Mouse (Mus musculus) embryonic facial prominence, embryonic 12.5 days (tissue): ENCODE results near the gene Uckl1. TPM values are rescaled to one million over a fixed set of nuclear protein-coding genes. Genes with fewer than 3 reads are reported as not detected.

ENCODE experiments used
- ATAC-seq: fragments of 200-750 bp; cut with Nextera tagmentation; 2 replicates; pipeline ENCODE4 v1.8.0; 2017; ENCODE audit not compliant: insufficient number of reproducible peaks, insufficient read depth, low FRiP score, low TSS enrichment
- H3K27ac ChIP-seq: fragments of 300-500 bp; sonication (generic); 2 replicates; pipeline ENCODE4 v1.5.1; 2016; ENCODE audit warnings: mild to moderate bottlenecking
- H3K27me3 ChIP-seq: fragments of 300-500 bp; sonication (generic); 2 replicates; pipeline ENCODE4 v1.6.1; 2016; ENCODE audit warnings: mild to moderate bottlenecking, moderate library complexity
- H3K36me3 ChIP-seq: fragments of 300-500 bp; sonication (generic); 2 replicates; pipeline ENCODE4 v1.6.1; 2016; ENCODE audit warnings: mild to moderate bottlenecking
- H3K4me1 ChIP-seq: fragments of 300-500 bp; sonication (generic); 2 replicates; pipeline ENCODE4 v1.6.1; 2016
- H3K4me2 ChIP-seq: fragments of 300-500 bp; sonication (generic); replicated peaks from 2 replicates; pipeline ENCODE4 v1.6.1; 2016; ENCODE audit warnings: mild to moderate bottlenecking, moderate library complexity
- H3K4me3 ChIP-seq: fragments of 300-500 bp; sonication (generic); 2 replicates; pipeline ENCODE4 v1.5.1; 2016; ENCODE audit warnings: mild to moderate bottlenecking
- H3K9ac ChIP-seq: fragments of 300-500 bp; sonication (generic); 2 replicates; pipeline ENCODE4 v1.6.1; 2016; ENCODE audit warnings: mild to moderate bottlenecking, moderate library complexity
- H3K9me3 ChIP-seq: fragments of 300-500 bp; sonication (generic); 2 replicates; pipeline ENCODE4 v1.6.1; 2016; ENCODE audit warnings: mild to moderate bottlenecking, moderate library complexity
- WGBS: fragments of 180-500 bp; shearing (Covaris S2); methylation state at CpG from one replicate; pipeline ENCODE4 v1.1.7; 2016; 5-methylcytosine and 5-hydroxymethylcytosine counted together
- polyA plus RNA-seq: library from polyadenylated mRNA; unstranded; fragments of >200 nt; fragmentation: Nextera tagmentation; extraction: Ambion mirVana; gene quantifications from 2 replicates; pipeline ENCODE4 v1.2.1, GENCODE M21; 2016

Gene Uckl1
- polyA plus RNA-seq, 1 experiment from 2014 or later: 45.1 TPM

GRCm38 (mm10) chr2:181597378-181598061, 12.8 kb upstream of the Uckl1 start:
- H3K36me3 ChIP-seq: no peaks in the 10 kb centered on the region
- no peak overlapping the region for H3K27ac ChIP-seq
- no peak overlapping the region for H3K9ac ChIP-seq
- no peak overlapping the region for H3K4me2 ChIP-seq
- peaks cover 27% of the 10 kb centered on the region for H3K27me3 ChIP-seq
- peaks cover 17% of the 10 kb centered on the region for H3K4me1 ChIP-seq
- H3K4me3 ChIP-seq: no peak overlapping the region
- WGBS: 66% methylated on average over 7 of the region's 7 CpGs
- H3K9me3 ChIP-seq: no peaks in the 10 kb centered on the region
- no peak for ATAC-seq

GRCm38 (mm10) chr2:181596221-181596960, 11.7 kb upstream of the Uckl1 start:
- Histone ChIP-seq H3K9ac (no peak overlapping the region), H3K9me3 (no peaks in the 10 kb centered on the region), H3K4me3 (no peak overlapping the region), H3K36me3 (no peaks in the 10 kb centered on the region), H3K4me1 (peaks cover 16% of the 10 kb centered on the region), H3K4me2 (no peak overlapping the region), H3K27me3 (peaks cover 27% of the 10 kb centered on the region), H3K27ac (no peak overlapping the region)
- 50% methylated on average over 6 of the region's 6 CpGs for WGBS
- ATAC-seq: no peak

- Histone ChIP-seq H3K4me3 (no peak overlapping the region), H3K9me3 (no peaks in the 10 kb centered on the region), H3K36me3 (peaks cover 5% of the 10 kb centered on the region), H3K4me1 (peaks cover 18% of the 10 kb centered on the region), H3K4me2 (no peak overlapping the region), H3K27me3 (peaks cover 25% of the 10 kb centered on the region), H3K27ac (no peak overlapping the region), H3K9ac (no peak overlapping the region)
- WGBS: 76% methylated on average over 4 of the region's 4 CpGs
- ATAC-seq: no peak
Measured at GRCm38 (mm10) chr2:181594946-181595696, 10.4 kb upstream of the Uckl1 start.

- Histone ChIP-seq H3K9me3 (no peaks in the 10 kb centered on the region), H3K27me3 (peaks cover 16% of the 10 kb centered on the region), H3K4me2 (no peak overlapping the region), H3K4me1 (peaks cover 18% of the 10 kb centered on the region), H3K36me3 (peaks cover 17% of the 10 kb centered on the region), H3K27ac (no peak overlapping the region), H3K4me3 (no peak overlapping the region), H3K9ac (no peak overlapping the region)
- no peak for ATAC-seq
Measured at GRCm38 (mm10) chr2:181593937-181594336, 9.2 kb upstream of the Uckl1 start.

- H3K4me1 ChIP-seq: peaks cover 18% of the 10 kb centered on the region
- ATAC-seq: peak; percentile 36; the same call in 1 of the 2 replicates
- H3K4me2 ChIP-seq: peak overlapping the region; percentile 77
- H3K9ac ChIP-seq: peak overlapping the region; percentile 94
- H3K27ac ChIP-seq: peak overlapping the region; percentile 84
- H3K9me3 ChIP-seq: no peaks in the 10 kb centered on the region
- peak overlapping the region; percentile 97 for H3K4me3 ChIP-seq
- peaks cover 7% of the 10 kb centered on the region; the same call in 1 of the 2 replicates for H3K27me3 ChIP-seq
- WGBS: 8% methylated on average over 6 of the region's 6 CpGs
- H3K36me3 ChIP-seq: peaks cover 26% of the 10 kb centered on the region
Measured at GRCm38 (mm10) chr2:181593042-181593421, 8.3 kb upstream of the Uckl1 start.

GRCm38 (mm10) chr2:181592231-181593041, 7.7 kb upstream of the Uckl1 start, which contains the start of gene Zfp512b:
Gene Zfp512b, minus strand, starts transcription at chr2:181592803.
- under 1% methylated on average over 91 of the region's 97 CpGs for WGBS
- H3K36me3 ChIP-seq: peaks cover 32% of the 10 kb centered on the region
- H3K4me1 ChIP-seq: peaks cover 18% of the 10 kb centered on the region
- H3K9me3 ChIP-seq: no peaks in the 10 kb centered on the region
- H3K9ac ChIP-seq: peak within 1 kb of the TSS; percentile 94
- 0 out of 2 replicates have a peak, but pooled peaks cover 3% of the 10 kb centered on the region for H3K27me3 ChIP-seq
- H3K27ac ChIP-seq: peak within 1 kb of the TSS; percentile 84
- peak within 1 kb of the TSS; percentile 97 for H3K4me3 ChIP-seq
- peak; percentile 76 for ATAC-seq
- peak within 1 kb of the TSS; percentile 77 for H3K4me2 ChIP-seq

DNA sequence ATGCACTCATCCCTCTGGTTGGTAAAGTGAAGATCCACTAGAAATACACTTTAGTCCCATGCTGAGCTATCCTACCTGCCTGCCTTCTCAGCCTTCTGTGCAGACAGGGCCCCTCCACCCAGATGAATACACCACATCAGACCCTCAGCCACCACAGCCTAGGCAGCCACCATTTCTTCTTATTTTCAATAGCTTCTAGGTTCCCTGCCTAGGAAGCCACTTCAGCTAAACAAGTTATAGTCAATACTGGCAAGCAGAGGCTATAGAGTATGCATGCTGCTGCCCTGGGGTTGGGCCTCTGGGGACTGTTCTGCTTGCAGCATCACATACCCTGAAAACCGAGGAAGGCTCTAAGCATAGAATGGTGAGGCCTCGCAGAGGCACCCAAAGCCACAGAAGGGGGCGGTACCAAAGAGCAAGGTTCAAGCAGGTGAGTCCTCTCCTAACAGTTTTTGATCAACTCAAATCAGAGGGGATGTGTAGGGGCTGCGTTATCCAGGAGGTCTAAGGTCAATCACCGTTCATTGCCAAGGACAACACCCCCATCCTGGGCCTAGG, 6.9 kb upstream of the Uckl1 start, which contains the start of gene Prpf6:
TSS of gene Prpf6 (plus strand) at position 341 of the 558 bp plus-strand sequence.
- H3K9ac ChIP-seq: peak within 1 kb of the TSS; percentile 94
- WGBS: 8% methylated on average over 5 of the region's 5 CpGs
- H3K27me3 ChIP-seq: no peaks in the 10 kb centered on the region
- H3K4me3 ChIP-seq: peak within 1 kb of the TSS; percentile 97
- peak within 1 kb of the TSS; percentile 84 for H3K27ac ChIP-seq
- peak within 1 kb of the TSS; percentile 77 for H3K4me2 ChIP-seq
- peaks cover 40% of the 10 kb centered on the region for H3K36me3 ChIP-seq
- peaks cover 18% of the 10 kb centered on the region for H3K4me1 ChIP-seq
- ATAC-seq: no peak
- H3K9me3 ChIP-seq: no peaks in the 10 kb centered on the region

- Histone ChIP-seq H3K4me2 (no peak overlapping the region), H3K4me3 (no peak overlapping the region), H3K27me3 (no peaks in the 10 kb centered on the region), H3K27ac (no peak overlapping the region), H3K36me3 (peaks cover 51% of the 10 kb centered on the region), H3K4me1 (peaks cover 18% of the 10 kb centered on the region), H3K9ac (no peak overlapping the region), H3K9me3 (no peaks in the 10 kb centered on the region)
- no peak for ATAC-seq
- WGBS: 95% methylated on average over 5 of the region's 5 CpGs
Measured at GRCm38 (mm10) chr2:181590471-181590870, 5.8 kb upstream of the Uckl1 start.

DNA sequence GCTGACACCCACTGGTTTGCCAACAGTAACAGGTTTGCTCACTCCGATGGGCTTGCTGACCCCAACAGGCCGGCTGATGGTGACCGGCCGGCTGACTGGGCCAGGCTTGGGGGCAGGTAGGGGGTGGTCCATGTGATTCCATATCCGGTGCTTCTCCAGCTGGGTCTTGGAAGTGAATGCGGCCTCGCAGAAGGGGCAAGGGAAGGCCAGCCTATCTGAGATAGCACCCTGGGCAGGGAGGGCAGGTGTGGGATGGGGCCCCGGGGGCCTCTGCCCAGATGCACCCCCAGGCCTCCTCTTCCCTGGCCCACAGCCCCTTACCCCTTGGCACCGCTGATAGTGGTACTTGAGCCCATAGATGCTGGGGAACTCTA, 5.0 kb upstream of the Uckl1 start:
- no peak for ATAC-seq

DNA sequence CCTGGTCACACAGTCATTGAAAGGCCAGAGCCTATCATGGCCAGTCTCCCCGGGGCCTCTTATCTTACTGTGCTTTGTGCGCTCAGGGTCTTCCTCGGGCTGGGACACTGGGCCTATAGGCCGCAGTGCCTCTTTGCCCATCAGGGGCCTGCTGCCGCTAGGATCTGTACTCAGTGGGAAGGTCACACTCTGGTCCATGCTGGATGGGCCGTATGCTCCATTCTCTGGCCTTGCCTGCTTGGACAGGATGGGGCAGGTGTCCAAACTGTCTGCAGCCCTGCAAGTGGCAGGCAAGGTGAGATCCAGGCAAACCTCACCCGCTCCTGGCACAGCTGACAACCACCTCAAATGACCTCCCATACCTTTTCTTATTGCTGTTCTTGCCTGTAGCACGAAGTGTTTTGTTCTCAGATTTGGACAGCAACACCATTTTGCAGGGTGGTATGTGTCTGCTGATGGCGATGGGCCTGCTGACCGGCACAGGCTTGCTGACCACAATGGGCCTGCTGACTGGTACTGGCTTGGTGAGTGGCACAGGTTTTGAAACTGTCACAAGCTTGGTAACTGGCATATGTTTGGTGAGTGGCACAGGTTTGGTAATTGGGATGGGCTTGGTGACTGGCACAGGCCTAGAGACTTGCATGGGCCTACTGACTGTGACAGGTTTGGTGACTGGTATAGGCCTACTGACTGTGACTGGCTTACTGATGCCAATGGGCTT, 4.5 kb upstream of the Uckl1 start:
- no peaks in the 10 kb centered on the region for H3K9me3 ChIP-seq
- no peak overlapping the region for H3K9ac ChIP-seq
- WGBS: 93% methylated on average over 10 of the region's 10 CpGs
- H3K4me3 ChIP-seq: no peak overlapping the region
- ATAC-seq: no peak
- H3K4me1 ChIP-seq: peaks cover 18% of the 10 kb centered on the region
- no peaks in the 10 kb centered on the region for H3K27me3 ChIP-seq
- H3K27ac ChIP-seq: no peak overlapping the region
- no peak overlapping the region for H3K4me2 ChIP-seq
- H3K36me3 ChIP-seq: peaks cover 64% of the 10 kb centered on the region

More for the DNA sequence above, 5.0 kb upstream of the Uckl1 start:
- H3K27me3 ChIP-seq: no peaks in the 10 kb centered on the region
- H3K9me3 ChIP-seq: no peaks in the 10 kb centered on the region
- H3K4me1 ChIP-seq: peaks cover 18% of the 10 kb centered on the region
- peaks cover 58% of the 10 kb centered on the region for H3K36me3 ChIP-seq
- 98% methylated on average over 9 of the region's 9 CpGs for WGBS
- H3K4me2 ChIP-seq: no peak overlapping the region
- H3K9ac ChIP-seq: no peak overlapping the region
- H3K4me3 ChIP-seq: no peak overlapping the region
- no peak overlapping the region for H3K27ac ChIP-seq
